Mouse (Mus musculus) c-Kit-negative CD71-positive TER-119-positive erythroid progenitor cells, embryonic 14.5 days (primary cell): ENCODE results near the gene Hint1.
"Not testable (repeated sequence)": the region's sequence is repeated elsewhere in the genome, so short reads cannot be mapped to it uniquely, and the experiment has no call there.

Source experiments
- DNase-seq: peaks from one replicate; pipeline ENCODE4 v3.0.0-alpha.2; 2013; ENCODE audit warnings: low read depth, low spot score

Hint1 gene

GRCm38 (mm10) chr11:54896646-54897045, 30.5 kb downstream of the Hint1 start:
- not testable (repeated sequence) for DNase-seq

- DNase-seq: no peak
Observed at GRCm38 (mm10) chr11:54897470-54897869, 31.3 kb downstream of the Hint1 start.

GRCm38 (mm10) chr11:54899657-54900056, 33.5 kb downstream of the Hint1 start:
- no peak for DNase-seq

- DNase-seq: no peak
Observed at GRCm38 (mm10) chr11:54902333-54903323, 36.4 kb downstream of the Hint1 start, which contains the start of gene Gpx3. Gene Gpx3, plus strand, starts transcription at chr11:54902453.

GRCm38 (mm10) chr11:54903339-54903738, 37.2 kb downstream of the Hint1 start:
- no peak for DNase-seq

GRCm38 (mm10) chr11:54903940-54904706, 37.9 kb downstream of the Hint1 start:
- no peak for DNase-seq

GRCm38 (mm10) chr11:54905086-54905485, 38.9 kb downstream of the Hint1 start:
- no peak for DNase-seq

GRCm38 (mm10) chr11:54905931-54906330, 39.7 kb downstream of the Hint1 start:
- DNase-seq: no peak

- no peak for DNase-seq
Observed at GRCm38 (mm10) chr11:54906466-54906865, 40.3 kb downstream of the Hint1 start.

- DNase-seq: no peak
Observed at GRCm38 (mm10) chr11:54907259-54907658, 41.1 kb downstream of the Hint1 start.

- no peak for DNase-seq
Observed at GRCm38 (mm10) chr11:54909273-54909672, 43.1 kb downstream of the Hint1 start.

GRCm38 (mm10) chr11:54910081-54910665, 44.0 kb downstream of the Hint1 start:
- no peak for DNase-seq

- DNase-seq: no peak
Observed at GRCm38 (mm10) chr11:54911201-54911600, 45.0 kb downstream of the Hint1 start.

- no peak for DNase-seq
Observed at GRCm38 (mm10) chr11:54911671-54912502, 45.7 kb downstream of the Hint1 start.

GRCm38 (mm10) chr11:54912503-54913316, 46.5 kb downstream of the Hint1 start:
- DNase-seq: no peak

GRCm38 (mm10) chr11:54913841-54914240, 47.7 kb downstream of the Hint1 start:
- no peak for DNase-seq

GRCm38 (mm10) chr11:54917461-54917860, 51.3 kb downstream of the Hint1 start:
- DNase-seq: no peak

- no peak for DNase-seq
Observed at GRCm38 (mm10) chr11:54918273-54918672, 52.1 kb downstream of the Hint1 start.
